Mouse (Mus musculus): ENCODE results near the gene Fhit. TPM values are rescaled to one million over a fixed set of nuclear protein-coding genes. Genes with fewer than 3 reads are reported as not detected.

Fhit gene
- polyA plus RNA-seq, 1 experiment from 2014 or later: 4.1 TPM

DNA sequence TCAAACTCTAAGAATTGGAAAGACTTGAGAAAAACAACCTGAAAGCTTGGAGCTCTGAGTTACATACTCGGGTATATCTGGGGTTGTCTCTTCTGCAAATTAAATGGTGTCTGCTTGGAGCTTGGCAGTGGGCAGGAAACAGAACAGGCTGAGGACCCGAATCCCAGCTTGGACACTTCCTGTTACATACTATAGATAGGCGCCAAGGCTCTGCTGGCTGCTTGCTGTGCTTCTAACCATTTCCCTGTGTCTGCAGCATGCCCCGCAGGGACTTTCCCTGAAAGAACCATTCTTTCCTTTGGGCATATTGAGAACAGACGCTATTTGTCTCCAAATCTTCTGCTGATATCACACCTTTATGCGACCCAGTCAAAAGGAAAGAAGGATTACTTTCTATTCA, 1606.0 kb downstream of the Fhit start:
- H3K9ac ChIP-seq: no peak overlapping the region
- no peak overlapping the region for H3K4me3 ChIP-seq
- H3K9me3 ChIP-seq (replicated peaks): no peaks in the 10 kb centered on the region
- WGBS: 36% methylated on average over 6 of the region's 6 CpGs
- H3K36me3 ChIP-seq: no peaks in the 10 kb centered on the region
- H3K27ac ChIP-seq: no peak overlapping the region
- no peak overlapping the region for H3K4me2 ChIP-seq
- H3K27me3 ChIP-seq: no peaks in the 10 kb centered on the region
- H3K4me1 ChIP-seq (replicated peaks): 0 out of 2 replicates have a peak, but pooled peaks cover 5% of the 10 kb centered on the region
- ATAC-seq (replicated peaks; ENCODE audit: insufficient number of reproducible peaks, insufficient read depth, low FRiP score, low read depth): peak; percentile 53; the same call in 1 of the 2 replicates

- Histone ChIP-seq H3K9me3 (replicated peaks) (no peaks in the 10 kb centered on the region), H3K9ac (no peak overlapping the region), H3K27me3 (no peaks in the 10 kb centered on the region), H3K27ac (no peak overlapping the region), H3K4me1 (replicated peaks) (0 out of 2 replicates have a peak, but pooled peaks cover 5% of the 10 kb centered on the region), H3K4me3 (no peak overlapping the region), H3K4me2 (no peak overlapping the region), H3K36me3 (no peaks in the 10 kb centered on the region)
- no peak for ATAC-seq (replicated peaks; ENCODE audit: insufficient number of reproducible peaks, insufficient read depth, low FRiP score, low read depth)
These were observed 1609.7 kb downstream of the Fhit start for GRCm38 (mm10) chr14:9552149-9552548.

DNA sequence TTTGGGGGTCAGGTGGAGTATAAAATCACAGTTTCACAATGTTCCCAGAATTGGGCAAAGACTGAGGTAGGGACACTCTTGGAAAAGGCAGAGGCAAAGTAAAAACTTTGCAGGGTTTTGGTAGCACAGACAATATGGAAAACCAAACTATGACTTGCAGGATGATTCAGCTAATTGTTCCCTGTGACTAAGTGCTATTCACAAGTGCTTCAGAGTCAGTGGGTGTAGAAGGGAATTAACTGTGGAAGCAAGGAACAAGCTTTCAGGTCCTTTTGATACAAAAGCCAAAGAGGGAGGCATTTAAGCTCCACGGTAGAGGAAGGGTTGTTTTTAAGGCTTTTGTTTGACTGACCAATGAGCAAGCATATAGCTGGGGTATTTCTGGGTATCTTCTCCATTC, 1613.9 kb downstream of the Fhit start:
- Histone ChIP-seq H3K9ac (no peak overlapping the region), H3K27ac (no peak overlapping the region), H3K4me3 (no peak overlapping the region), H3K36me3 (no peaks in the 10 kb centered on the region), H3K9me3 (replicated peaks) (no peaks in the 10 kb centered on the region), H3K27me3 (no peaks in the 10 kb centered on the region), H3K4me1 (replicated peaks) (no peaks in the 10 kb centered on the region), H3K4me2 (no peak overlapping the region)
- WGBS: 68% methylated on average over 1 of the region's 1 CpGs
- ATAC-seq (replicated peaks; ENCODE audit: insufficient number of reproducible peaks, insufficient read depth, low FRiP score, low read depth): no peak

- no peak for ATAC-seq (replicated peaks; ENCODE audit: insufficient number of reproducible peaks, insufficient read depth, low FRiP score, low read depth)
- Histone ChIP-seq H3K4me1 (replicated peaks) (no peaks in the 10 kb centered on the region), H3K9ac (no peak overlapping the region), H3K9me3 (replicated peaks) (no peaks in the 10 kb centered on the region), H3K4me2 (no peak overlapping the region), H3K36me3 (no peaks in the 10 kb centered on the region), H3K27ac (no peak overlapping the region), H3K27me3 (no peaks in the 10 kb centered on the region), H3K4me3 (no peak overlapping the region)
- 76% methylated on average over 3 of the region's 3 CpGs for WGBS
These were observed 1617.5 kb downstream of the Fhit start for GRCm38 (mm10) chr14:9544364-9544763.

- H3K27me3 ChIP-seq: no peaks in the 10 kb centered on the region
- H3K27ac ChIP-seq: no peak overlapping the region
- 66% methylated on average over 6 of the region's 6 CpGs for WGBS
- no peak overlapping the region for H3K4me2 ChIP-seq
- H3K9ac ChIP-seq: no peak overlapping the region
- no peaks in the 10 kb centered on the region for H3K4me1 ChIP-seq (replicated peaks)
- no peak overlapping the region for H3K4me3 ChIP-seq
- H3K36me3 ChIP-seq: no peaks in the 10 kb centered on the region
- no peak for ATAC-seq (replicated peaks; ENCODE audit: insufficient number of reproducible peaks, insufficient read depth, low FRiP score, low read depth)
- no peaks in the 10 kb centered on the region for H3K9me3 ChIP-seq (replicated peaks)
These were observed 1626.3 kb downstream of the Fhit start for GRCm38 (mm10) chr14:9535491-9535890.

- ATAC-seq (replicated peaks; ENCODE audit: insufficient number of reproducible peaks, insufficient read depth, low FRiP score, low read depth): no peak
- 83% methylated on average over 4 of the region's 4 CpGs for WGBS
These were observed 1632.6 kb downstream of the Fhit start for GRCm38 (mm10) chr14:9529247-9529646.

GRCm38 (mm10) chr14:9526136-9526535, 1635.7 kb downstream of the Fhit start:
- no peak overlapping the region for H3K4me2 ChIP-seq
- H3K4me3 ChIP-seq: no peak overlapping the region
- ATAC-seq (replicated peaks; ENCODE audit: insufficient number of reproducible peaks, insufficient read depth, low FRiP score, low read depth): no peak
- 90% methylated on average over 3 of the region's 3 CpGs for WGBS
- no peak overlapping the region for H3K27ac ChIP-seq
- no peaks in the 10 kb centered on the region for H3K27me3 ChIP-seq
- H3K4me1 ChIP-seq (replicated peaks): no peaks in the 10 kb centered on the region
- no peaks in the 10 kb centered on the region for H3K9me3 ChIP-seq (replicated peaks)
- no peaks in the 10 kb centered on the region for H3K36me3 ChIP-seq
- H3K9ac ChIP-seq: no peak overlapping the region

More at GRCm38 (mm10) chr14:9529247-9529646, 1632.6 kb downstream of the Fhit start:
- no peak overlapping the region for H3K9ac ChIP-seq
- H3K36me3 ChIP-seq: no peaks in the 10 kb centered on the region
- no peaks in the 10 kb centered on the region for H3K27me3 ChIP-seq
- no peaks in the 10 kb centered on the region for H3K4me1 ChIP-seq (replicated peaks)
- H3K4me2 ChIP-seq: no peak overlapping the region
- no peak overlapping the region for H3K27ac ChIP-seq
- no peak overlapping the region for H3K4me3 ChIP-seq
- H3K9me3 ChIP-seq (replicated peaks): no peaks in the 10 kb centered on the region

DNA sequence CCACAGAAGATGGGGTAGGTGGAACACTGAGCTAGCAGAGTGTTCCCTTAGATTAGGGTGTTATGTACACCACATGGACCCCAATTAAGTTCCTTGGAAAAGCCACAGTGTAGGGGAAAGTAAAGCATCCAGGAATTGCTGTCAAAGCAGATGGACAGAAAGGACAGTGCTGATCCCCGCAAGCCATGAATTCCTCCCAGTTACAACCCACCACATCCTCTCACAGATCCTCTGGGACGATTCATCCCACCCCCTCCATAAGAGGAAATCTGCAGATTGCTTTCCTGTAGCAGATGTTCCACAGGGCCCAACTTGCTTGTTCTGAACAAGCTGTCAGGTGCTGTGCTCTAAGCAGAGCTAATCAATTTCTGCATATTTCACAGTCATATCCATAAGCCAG, 1644.2 kb downstream of the Fhit start:
- no peak overlapping the region for H3K4me3 ChIP-seq
- H3K36me3 ChIP-seq: no peaks in the 10 kb centered on the region
- ATAC-seq (replicated peaks; ENCODE audit: insufficient number of reproducible peaks, insufficient read depth, low FRiP score, low read depth): no peak
- H3K4me2 ChIP-seq: no peak overlapping the region
- H3K9me3 ChIP-seq (replicated peaks): no peaks in the 10 kb centered on the region
- 61% methylated on average over 2 of the region's 2 CpGs for WGBS
- no peak overlapping the region for H3K27ac ChIP-seq
- H3K9ac ChIP-seq: no peak overlapping the region
- H3K27me3 ChIP-seq: no peaks in the 10 kb centered on the region
- no peaks in the 10 kb centered on the region for H3K4me1 ChIP-seq (replicated peaks)

GRCm38 (mm10) chr14:9509678-9510077, 1652.2 kb downstream of the Fhit start:
- ATAC-seq (replicated peaks; ENCODE audit: insufficient number of reproducible peaks, insufficient read depth, low FRiP score, low read depth): no peak
- Histone ChIP-seq H3K27me3 (no peaks in the 10 kb centered on the region), H3K9me3 (replicated peaks) (no peaks in the 10 kb centered on the region), H3K4me2 (no peak overlapping the region), H3K9ac (no peak overlapping the region), H3K27ac (no peak overlapping the region), H3K4me3 (no peak overlapping the region), H3K36me3 (no peaks in the 10 kb centered on the region), H3K4me1 (replicated peaks) (no peaks in the 10 kb centered on the region)
- WGBS: 70% methylated on average over 1 of the region's 1 CpGs

Other genes starting within 250 kb of the Fhit start
- 3.2 and 3.3 TPM in 2 replicates for gene Gm3839, start 194.7 kb upstream of the Fhit start, polyA plus RNA-seq (2015; fragmentation: Nextera tagmentation; extraction: Ambion mirVana)

Data from heart, embryonic 15.5 days (tissue).